Mouse (Mus musculus) midbrain, embryonic 16.5 days (tissue): Measurements from ENCODE around the gene Ptprh. TPM values are rescaled to one million over a fixed set of nuclear protein-coding genes. Genes with fewer than 3 reads are reported as not detected.

Source experiments
- ATAC-seq: fragments of 200-750 bp; cut with Nextera tagmentation; 2 replicates; pipeline ENCODE4 v1.8.0; 2017; ENCODE audit warnings: moderate TSS enrichment
- H3K27ac ChIP-seq: fragments of 300-500 bp; sonication (generic); 2 replicates; pipeline ENCODE4 v1.5.1; 2014; ENCODE audit warnings: mild to moderate bottlenecking, low read length, mixed read lengths
- H3K27me3 ChIP-seq: fragments of 300-500 bp; sonication (generic); 2 replicates; pipeline ENCODE4 v1.6.1; 2014; ENCODE audit warnings: low read depth, low read length, mixed read lengths; ENCODE audit not compliant: control insufficient read depth, insufficient read depth
- H3K36me3 ChIP-seq: fragments of 300-500 bp; sonication (generic); 2 replicates; pipeline ENCODE4 v1.6.1; 2014; ENCODE audit warnings: mild to moderate bottlenecking, low read length, moderate library complexity, mixed read lengths; ENCODE audit not compliant: control insufficient read depth, insufficient read depth
- H3K4me1 ChIP-seq: fragments of 300-500 bp; sonication (generic); 2 replicates; pipeline ENCODE4 v1.6.1; 2014; ENCODE audit warnings: mild to moderate bottlenecking, low read length, mixed read lengths; ENCODE audit not compliant: control insufficient read depth, insufficient read depth
- H3K4me2 ChIP-seq: fragments of 300-500 bp; sonication (generic); 2 replicates; pipeline ENCODE4 v1.6.1; 2014; ENCODE audit warnings: mild to moderate bottlenecking, low read length, mixed read lengths
- H3K4me3 ChIP-seq: fragments of 300-500 bp; sonication (generic); 2 replicates; pipeline ENCODE4 v1.5.1; 2014; ENCODE audit warnings: low read depth, mild to moderate bottlenecking, low read length, moderate library complexity, mixed read lengths
- H3K9ac ChIP-seq: fragments of 300-500 bp; sonication (generic); 2 replicates; pipeline ENCODE4 v1.6.1; 2014; ENCODE audit warnings: low read depth, low read length, mixed read lengths
- H3K9me3 ChIP-seq: fragments of 300-500 bp; sonication (generic); replicated peaks from 2 replicates; pipeline ENCODE4 v1.6.1; 2014; ENCODE audit warnings: mild to moderate bottlenecking, low read length, mixed read lengths; ENCODE audit not compliant: control insufficient read depth, poor library complexity, severe bottlenecking
- WGBS: fragments of 180-500 bp; shearing (Covaris S2); extraction: QIAGEN DNeasy Blood & Tissue Kit; methylation state at CpG from one replicate; pipeline ENCODE4 v1.1.7; 2014; 5-methylcytosine and 5-hydroxymethylcytosine counted together
- polyA plus RNA-seq: library from polyadenylated mRNA; unstranded; fragments of >200 nt; fragmentation: Nextera tagmentation; extraction: Ambion mirVana; gene quantifications from 2 replicates; pipeline ENCODE4 v1.2.1, GENCODE M21; 2015

Gene Ptprh
- polyA plus RNA-seq, 1 experiment from 2014 or later, result 1.4 TPM

- H3K4me1 ChIP-seq, result no peaks in the 10 kb centered on the region
- H3K27ac ChIP-seq, result no peak overlapping the region
- H3K9me3 ChIP-seq, result no peaks in the 10 kb centered on the region
- no peaks in the 10 kb centered on the region for H3K36me3 ChIP-seq
- H3K27me3 ChIP-seq, result no peaks in the 10 kb centered on the region
- H3K4me2 ChIP-seq, result no peak overlapping the region
- ATAC-seq, result no peak
- H3K4me3 ChIP-seq, result no peak overlapping the region
- 80% methylated on average over 8 of the region's 8 CpGs for WGBS
- no peak overlapping the region for H3K9ac ChIP-seq
Observed at GRCm38 (mm10) chr7:4511489-4512224, 92.2 kb downstream of the Ptprh start.

- Histone ChIP-seq H3K27me3 (no peaks in the 10 kb centered on the region), H3K27ac (no peak overlapping the region), H3K4me2 (no peak overlapping the region; the same call in 1 of the 2 replicates), H3K36me3 (no peaks in the 10 kb centered on the region), H3K9me3 (no peaks in the 10 kb centered on the region), H3K4me1 (no peaks in the 10 kb centered on the region), H3K9ac (no peak overlapping the region), H3K4me3 (no peak overlapping the region)
- 11% methylated on average over 24 of the region's 24 CpGs for WGBS
- ATAC-seq, result peak; percentile 57
Observed at GRCm38 (mm10) chr7:4509863-4510608, 93.8 kb downstream of the Ptprh start.

- Histone ChIP-seq H3K27me3 (no peaks in the 10 kb centered on the region), H3K36me3 (no peaks in the 10 kb centered on the region), H3K4me2 (no peak overlapping the region), H3K9ac (no peak overlapping the region), H3K4me1 (no peaks in the 10 kb centered on the region), H3K4me3 (no peak overlapping the region), H3K27ac (no peak overlapping the region), H3K9me3 (no peaks in the 10 kb centered on the region)
- no peak for ATAC-seq
- WGBS, result 91% methylated on average over 8 of the region's 8 CpGs
Observed at GRCm38 (mm10) chr7:4508739-4509116, 95.1 kb downstream of the Ptprh start.

GRCm38 (mm10) chr7:4508062-4508738, 95.6 kb downstream of the Ptprh start:
- Histone ChIP-seq H3K4me1 (no peaks in the 10 kb centered on the region), H3K27ac (no peak overlapping the region), H3K9ac (no peak overlapping the region), H3K36me3 (no peaks in the 10 kb centered on the region), H3K9me3 (no peaks in the 10 kb centered on the region), H3K27me3 (no peaks in the 10 kb centered on the region), H3K4me3 (no peak overlapping the region), H3K4me2 (no peak overlapping the region)
- WGBS, result 82% methylated on average over 30 of the region's 32 CpGs
- ATAC-seq, result no peak

GRCm38 (mm10) chr7:4507220-4507619, 96.6 kb downstream of the Ptprh start:
- no peaks in the 10 kb centered on the region for H3K27me3 ChIP-seq
- ATAC-seq, result no peak
- 65% methylated on average over 3 of the region's 4 CpGs for WGBS
- 0 out of 2 replicates have a peak, but pooled peaks cover 4% of the 10 kb centered on the region for H3K4me1 ChIP-seq
- H3K9me3 ChIP-seq, result no peaks in the 10 kb centered on the region
- H3K9ac ChIP-seq, result no peak overlapping the region
- no peak overlapping the region for H3K4me2 ChIP-seq
- no peak overlapping the region for H3K4me3 ChIP-seq
- H3K27ac ChIP-seq, result no peak overlapping the region
- no peaks in the 10 kb centered on the region for H3K36me3 ChIP-seq

- no peaks in the 10 kb centered on the region for H3K36me3 ChIP-seq
- no peak overlapping the region for H3K9ac ChIP-seq
- no peaks in the 10 kb centered on the region for H3K9me3 ChIP-seq
- peaks cover 13% of the 10 kb centered on the region for H3K4me1 ChIP-seq
- no peak overlapping the region for H3K4me3 ChIP-seq
- 64% methylated on average over 11 of the region's 11 CpGs for WGBS
- H3K4me2 ChIP-seq, result no peak overlapping the region
- ATAC-seq, result no peak
- no peaks in the 10 kb centered on the region for H3K27me3 ChIP-seq
- H3K27ac ChIP-seq, result no peak overlapping the region
Observed at GRCm38 (mm10) chr7:4504646-4505435, 99.0 kb downstream of the Ptprh start.

GRCm38 (mm10) chr7:4503858-4504257, 100.0 kb downstream of the Ptprh start:
- Histone ChIP-seq H3K4me3 (no peak overlapping the region), H3K27me3 (no peaks in the 10 kb centered on the region), H3K4me1 (peaks cover 23% of the 10 kb centered on the region), H3K4me2 (no peak overlapping the region), H3K27ac (no peak overlapping the region), H3K36me3 (no peaks in the 10 kb centered on the region), H3K9ac (no peak overlapping the region), H3K9me3 (no peaks in the 10 kb centered on the region)
- no peak for ATAC-seq
- WGBS, result 85% methylated on average over 5 of the region's 5 CpGs

GRCm38 (mm10) chr7:4503100-4503499, 100.7 kb downstream of the Ptprh start:
- Histone ChIP-seq H3K27me3 (no peaks in the 10 kb centered on the region), H3K9me3 (no peaks in the 10 kb centered on the region), H3K27ac (no peak overlapping the region), H3K9ac (no peak overlapping the region), H3K4me1 (peaks cover 31% of the 10 kb centered on the region), H3K36me3 (no peaks in the 10 kb centered on the region), H3K4me3 (no peak overlapping the region), H3K4me2 (no peak overlapping the region)
- no peak for ATAC-seq
- WGBS, result 74% methylated on average over 4 of the region's 4 CpGs
